Mouse (Mus musculus): Measurements from ENCODE around the gene Kcnj10.

DNA sequence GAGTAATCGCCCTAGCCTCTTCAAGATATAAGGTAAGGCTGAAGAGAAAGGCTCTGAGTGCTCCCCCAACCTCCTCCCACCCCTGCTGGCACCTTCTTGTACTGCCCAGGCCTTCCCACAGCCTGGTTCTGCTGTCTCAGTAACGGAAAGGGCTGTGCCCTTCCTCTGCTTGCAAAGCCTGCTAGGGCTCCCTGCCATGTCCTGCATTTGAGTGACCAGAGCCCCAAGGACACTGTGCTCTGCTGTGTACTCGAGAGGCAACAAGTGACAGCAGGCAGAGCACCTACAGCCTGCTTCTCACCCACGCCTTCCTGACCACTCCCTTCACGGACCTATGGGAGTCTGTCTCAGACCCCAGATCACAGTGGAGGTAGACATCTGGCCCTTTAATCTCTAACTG lies 40.8 kb upstream of the Kcnj10 start:
- TF ChIP-seq CTCF (IDR thresholded peaks at IDR 0.05; ENCODE audit: insufficient read depth, low read depth, low read length) (no peak), POLR2A (IDR thresholded peaks at IDR 0.05; ENCODE audit: insufficient read depth, low read depth, low read length) (no peak)
